Mouse (Mus musculus) kidney, embryonic 14.5 days (tissue): ENCODE data around the gene Mal. TPM values are rescaled to one million over a fixed set of nuclear protein-coding genes. Genes with fewer than 3 reads are reported as not detected.
"Not testable (repeated sequence)": the region's sequence is repeated elsewhere in the genome, so short reads cannot be mapped to it uniquely, and the experiment has no call there.

Experiments
- ATAC-seq: fragments of 200-750 bp; cut with Nextera tagmentation; 2 replicates; pipeline ENCODE4 v1.8.0; 2017; ENCODE audit warnings: moderate number of reproducible peaks, mild to moderate bottlenecking, moderate TSS enrichment, moderate library complexity; ENCODE audit not compliant: low FRiP score, low TSS enrichment
- H3K27ac ChIP-seq: fragments of 300-500 bp; sonication (generic); 2 replicates; pipeline ENCODE4 v1.5.1; 2014; ENCODE audit warnings: low read depth, mild to moderate bottlenecking, low read length, moderate library complexity, mixed read lengths
- H3K27me3 ChIP-seq: fragments of 300-500 bp; sonication (generic); 2 replicates; pipeline ENCODE4 v1.6.1; 2014; ENCODE audit warnings: mild to moderate bottlenecking, low read length; ENCODE audit not compliant: control insufficient read depth, insufficient read depth
- H3K36me3 ChIP-seq: fragments of 300-500 bp; sonication (generic); 2 replicates; pipeline ENCODE4 v1.6.1; 2014; ENCODE audit warnings: low read length, mixed read lengths; ENCODE audit not compliant: control insufficient read depth, insufficient read depth
- H3K4me1 ChIP-seq: fragments of 300-500 bp; sonication (generic); 2 replicates; pipeline ENCODE4 v1.6.1; 2014; ENCODE audit warnings: low read length, mixed read lengths; ENCODE audit not compliant: control insufficient read depth, insufficient read depth
- H3K4me2 ChIP-seq: fragments of 300-500 bp; sonication (generic); replicated peaks from 2 replicates; pipeline ENCODE4 v1.6.1; 2014; ENCODE audit warnings: low read depth, mild to moderate bottlenecking, low read length
- H3K4me3 ChIP-seq: fragments of 300-500 bp; sonication (generic); 2 replicates; pipeline ENCODE4 v1.5.1; 2014; ENCODE audit warnings: mild to moderate bottlenecking, low read length
- H3K9ac ChIP-seq: fragments of 300-500 bp; sonication (generic); 2 replicates; pipeline ENCODE4 v1.6.1; 2014; ENCODE audit warnings: low read depth, mild to moderate bottlenecking, low read length, moderate library complexity
- H3K9me3 ChIP-seq: fragments of 300-500 bp; sonication (generic); 2 replicates; pipeline ENCODE4 v1.6.1; 2016; ENCODE audit warnings: low read length; ENCODE audit not compliant: control insufficient read depth
- WGBS: fragments of 180-500 bp; shearing (Covaris S2); extraction: QIAGEN DNeasy Blood & Tissue Kit; methylation state at CpG from one replicate; pipeline ENCODE4 v1.1.7; 2014; 5-methylcytosine and 5-hydroxymethylcytosine counted together
- polyA plus RNA-seq: library from polyadenylated mRNA; unstranded; fragments of >200 nt; fragmentation: Nextera tagmentation; extraction: Ambion mirVana; gene quantifications from 2 replicates; pipeline ENCODE4 v1.2.1, GENCODE M21; 2014

Gene Mal
- polyA plus RNA-seq, 1 experiment from 2014 or later: 33.2 TPM

DNA sequence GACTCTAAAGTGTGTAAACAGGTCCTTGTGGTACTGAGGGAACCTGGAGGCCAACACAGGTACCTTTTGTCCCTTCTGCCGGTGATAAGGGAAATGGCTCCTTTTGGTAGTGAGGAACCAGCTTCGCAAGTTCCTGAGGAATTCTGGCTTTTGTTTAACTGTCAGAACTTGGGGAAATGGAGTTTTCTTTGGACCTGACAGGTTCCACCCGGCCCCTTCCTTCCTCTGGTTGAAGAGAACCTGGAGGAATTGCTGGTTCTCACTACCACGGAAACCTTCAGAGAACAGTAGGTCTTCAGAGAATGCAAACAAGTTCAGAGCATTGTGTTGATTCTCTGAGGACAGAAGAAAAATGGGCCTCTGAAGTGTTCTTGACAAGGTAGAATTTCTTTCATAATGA, 45.1 kb downstream of the Mal start:
- 75% methylated on average over 4 of the region's 4 CpGs for WGBS
- H3K36me3 ChIP-seq: no peaks in the 10 kb centered on the region
- no peak for ATAC-seq

DNA sequence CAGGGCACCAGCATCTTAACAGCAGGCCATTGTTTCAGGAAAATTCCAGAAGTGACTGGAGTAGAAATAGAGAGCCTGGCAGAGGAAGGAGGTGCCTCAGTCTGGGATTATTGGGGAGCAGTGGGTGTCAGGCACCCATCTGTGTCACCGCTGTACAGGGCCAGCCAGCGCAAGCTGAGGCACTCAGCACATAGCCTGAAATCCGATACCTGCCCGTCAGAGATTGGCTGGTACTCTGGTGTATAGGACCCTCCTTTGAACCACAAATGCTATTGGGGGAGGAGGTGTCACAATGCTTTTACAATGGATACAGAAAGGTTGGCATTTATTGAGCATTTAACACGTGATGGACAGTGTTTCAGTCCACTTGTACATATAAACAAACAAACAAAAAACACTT, 47.5 kb downstream of the Mal start:
- 7% methylated on average over 5 of the region's 5 CpGs for WGBS
- peak; percentile 78 for ATAC-seq
- no peak overlapping the region for H3K4me3 ChIP-seq
- no peaks in the 10 kb centered on the region for H3K27me3 ChIP-seq
- H3K36me3 ChIP-seq: peaks cover 19% of the 10 kb centered on the region
- H3K4me2 ChIP-seq: no peak overlapping the region
- H3K27ac ChIP-seq: no peak overlapping the region
- H3K9me3 ChIP-seq: no peaks in the 10 kb centered on the region
- H3K9ac ChIP-seq: peak overlapping the region; percentile 8; the same call in 1 of the 2 replicates
- peaks cover 15% of the 10 kb centered on the region for H3K4me1 ChIP-seq

More for the DNA sequence above, 45.1 kb downstream of the Mal start:
- Histone ChIP-seq H3K4me1 (peaks cover 15% of the 10 kb centered on the region), H3K4me3 (no peak overlapping the region), H3K27ac (no peak overlapping the region), H3K4me2 (no peak overlapping the region), H3K9ac (no peak overlapping the region), H3K9me3 (no peaks in the 10 kb centered on the region), H3K27me3 (no peaks in the 10 kb centered on the region)

DNA sequence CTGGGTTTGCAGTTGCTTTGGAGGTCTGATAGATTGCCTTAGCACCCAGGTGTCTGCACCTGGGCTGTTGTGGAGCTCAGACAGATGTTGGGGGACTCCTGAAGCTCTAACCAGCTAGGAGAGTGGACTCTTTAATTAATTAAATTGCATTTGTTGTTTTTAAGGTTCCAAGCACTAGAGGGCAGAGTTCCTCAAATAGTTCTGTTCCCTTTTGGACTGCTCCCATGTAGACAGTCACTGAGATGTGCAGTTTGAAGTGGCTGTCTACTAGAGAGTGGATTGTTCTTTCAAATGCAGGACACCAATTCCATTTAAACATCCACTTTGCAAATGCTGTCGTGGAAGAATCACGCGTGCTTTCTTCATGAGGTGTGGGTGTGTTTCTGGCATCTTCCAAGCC, 48.3 kb downstream of the Mal start:
- Histone ChIP-seq H3K36me3 (peaks cover 21% of the 10 kb centered on the region), H3K9me3 (no peaks in the 10 kb centered on the region), H3K27me3 (no peaks in the 10 kb centered on the region), H3K4me2 (no peak overlapping the region), H3K27ac (no peak overlapping the region), H3K9ac (no peak overlapping the region), H3K4me3 (no peak overlapping the region), H3K4me1 (peaks cover 15% of the 10 kb centered on the region)
- peak; percentile 44; the same call in 1 of the 2 replicates for ATAC-seq
- 50% methylated on average over 3 of the region's 3 CpGs for whole genome bisulfite sequencing

GRCm38 (mm10) chr2:127605203-127605602, 51.3 kb downstream of the Mal start:
- Histone ChIP-seq H3K4me3 (no peak overlapping the region), H3K9me3 (no peaks in the 10 kb centered on the region), H3K27ac (no peak overlapping the region), H3K4me2 (no peak overlapping the region), H3K4me1 (peaks cover 15% of the 10 kb centered on the region), H3K27me3 (no peaks in the 10 kb centered on the region), H3K9ac (no peak overlapping the region), H3K36me3 (peaks cover 50% of the 10 kb centered on the region)
- WGBS: 87% methylated on average over 3 of the region's 3 CpGs
- ATAC-seq: no peak

- WGBS: 86% methylated on average over 6 of the region's 8 CpGs
- H3K9me3 ChIP-seq, H3K27ac ChIP-seq, H3K4me3 ChIP-seq, H3K4me2 ChIP-seq, H3K9ac ChIP-seq, ATAC-seq, H3K4me1 ChIP-seq, H3K27me3 ChIP-seq: not testable (repeated sequence)
- peaks cover 66% of the 10 kb centered on the region for H3K36me3 ChIP-seq
Measured at GRCm38 (mm10) chr2:127603383-127603782, 53.1 kb downstream of the Mal start.

DNA sequence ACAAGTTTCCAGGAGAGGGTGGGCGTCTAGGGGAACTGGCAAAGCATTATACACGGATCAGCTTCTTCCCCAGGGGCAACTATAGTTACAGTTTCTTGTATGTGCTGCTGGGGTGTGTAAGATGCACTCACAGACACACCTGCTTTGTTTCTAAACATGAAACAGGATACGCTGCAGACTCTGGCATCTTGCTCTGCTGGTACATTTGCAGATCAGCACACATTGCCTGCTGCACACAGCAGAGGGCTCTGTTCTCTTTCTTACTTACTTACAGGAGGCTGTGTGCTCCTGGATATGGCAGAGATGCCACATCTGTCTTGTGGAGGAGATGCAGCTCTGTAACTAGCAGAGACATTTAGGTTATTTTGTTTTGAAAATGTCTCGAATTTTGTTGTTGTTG, 65.7 kb downstream of the Mal start:
- no peaks in the 10 kb centered on the region for H3K9me3 ChIP-seq
- H3K36me3 ChIP-seq: peaks cover 40% of the 10 kb centered on the region
- peaks cover 9% of the 10 kb centered on the region for H3K4me1 ChIP-seq
- no peak for ATAC-seq
- no peak overlapping the region for H3K4me3 ChIP-seq
- no peak overlapping the region for H3K4me2 ChIP-seq
- no peaks in the 10 kb centered on the region for H3K27me3 ChIP-seq
- H3K9ac ChIP-seq: no peak overlapping the region
- WGBS: 83% methylated on average over 4 of the region's 4 CpGs
- no peak overlapping the region for H3K27ac ChIP-seq

DNA sequence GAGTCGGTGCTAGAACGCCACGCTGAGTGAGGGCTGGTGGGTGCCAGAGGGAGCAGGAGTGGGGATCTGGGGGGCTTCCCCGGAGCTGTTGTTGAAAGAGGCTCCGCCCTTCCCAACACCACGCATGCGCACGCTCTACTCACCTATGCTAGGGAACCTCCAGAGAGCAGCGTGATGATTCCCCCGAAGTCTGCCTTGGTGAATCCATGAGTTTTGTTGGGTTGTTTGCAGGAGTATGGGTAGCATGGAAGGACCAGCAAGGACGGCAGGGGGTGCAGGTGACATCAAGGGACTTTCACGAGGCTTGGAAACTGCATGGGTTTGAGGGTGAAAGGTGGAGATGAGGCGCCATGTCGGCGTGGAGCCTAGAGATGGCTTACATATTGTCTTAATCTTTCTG, 66.3 kb downstream of the Mal start:
- no peak overlapping the region for H3K4me2 ChIP-seq
- H3K4me1 ChIP-seq: peaks cover 9% of the 10 kb centered on the region
- WGBS: 79% methylated on average over 15 of the region's 15 CpGs
- H3K9me3 ChIP-seq: no peaks in the 10 kb centered on the region
- no peaks in the 10 kb centered on the region for H3K27me3 ChIP-seq
- peaks cover 33% of the 10 kb centered on the region for H3K36me3 ChIP-seq
- no peak overlapping the region for H3K4me3 ChIP-seq
- no peak overlapping the region for H3K9ac ChIP-seq
- H3K27ac ChIP-seq: no peak overlapping the region
- no peak for ATAC-seq

GRCm38 (mm10) chr2:127588897-127589296, 67.6 kb downstream of the Mal start:
- no peak overlapping the region for H3K9ac ChIP-seq
- peaks cover 26% of the 10 kb centered on the region for H3K36me3 ChIP-seq
- H3K4me1 ChIP-seq: peaks cover 11% of the 10 kb centered on the region
- H3K4me3 ChIP-seq: no peak overlapping the region
- H3K4me2 ChIP-seq: no peak overlapping the region
- no peak for ATAC-seq
- no peak overlapping the region for H3K27ac ChIP-seq
- no peaks in the 10 kb centered on the region for H3K9me3 ChIP-seq
- WGBS: 90% methylated on average over 9 of the region's 9 CpGs
- no peaks in the 10 kb centered on the region for H3K27me3 ChIP-seq

DNA sequence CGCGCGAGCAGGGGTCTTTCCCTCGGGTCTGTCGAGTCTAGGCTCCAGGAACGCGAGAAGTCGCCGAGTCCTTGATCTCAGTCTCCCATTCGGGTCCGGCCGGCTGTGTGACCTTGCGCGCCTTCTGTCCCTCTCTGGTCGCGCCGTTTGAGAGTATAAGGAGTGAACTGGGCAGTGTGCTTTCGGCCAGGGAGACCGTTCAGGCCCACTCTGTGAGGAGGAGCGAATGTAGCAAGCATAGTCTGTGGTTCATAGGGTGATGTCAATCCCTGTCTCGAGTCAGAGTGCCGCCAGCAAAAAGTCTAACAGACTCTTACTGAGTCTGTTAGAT, 69.0 kb downstream of the Mal start:
- H3K36me3 ChIP-seq: peaks cover 14% of the 10 kb centered on the region
- H3K9ac ChIP-seq: peak overlapping the region; percentile 70
- ATAC-seq: no peak
- peak overlapping the region; percentile 79 for H3K4me2 ChIP-seq
- H3K9me3 ChIP-seq: no peaks in the 10 kb centered on the region
- peaks cover 14% of the 10 kb centered on the region for H3K4me1 ChIP-seq
- under 1% methylated on average over 22 of the region's 22 CpGs for WGBS
- no peaks in the 10 kb centered on the region; the same call in 1 of the 2 replicates for H3K27me3 ChIP-seq
- H3K27ac ChIP-seq: peak overlapping the region; percentile 78
- peak overlapping the region; percentile 95 for H3K4me3 ChIP-seq
